Mouse (Mus musculus): ENCODE data around the gene Atp6ap2. TPM values are rescaled to one million over a fixed set of nuclear protein-coding genes. Genes with fewer than 3 reads are reported as not detected.

The Atp6ap2 gene
- total RNA-seq, 1 experiment from 2014 or later = 68.8 TPM

Other genes with a start within 250 kb of the Atp6ap2 start
- 30.7 and 34.4 TPM in 2 replicates for gene 1810030O07Rik, start 85.9 kb downstream of the Atp6ap2 start, total RNA-seq (2017)
- 29.1 and 33.8 TPM in 2 replicates for gene Med14, start 174.3 kb downstream of the Atp6ap2 start, total RNA-seq (2017)

All from common myeloid progenitor, adult 5-6 weeks (primary cell).